Mouse (Mus musculus) frontal cortex, postnatal 36 days (tissue): Measurements from ENCODE around the gene Slx1b.
"Not testable (repeated sequence)": the region's sequence is repeated elsewhere in the genome, so short reads cannot be mapped to it uniquely, and the experiment has no call there.

ENCODE experiments used
- DNase-seq, 2 experiments: peaks; one replicate each; pipeline ENCODE4 v3.0.0; 2022; ENCODE audit warnings: low spot score in 2 of 2

Gene Slx1b

GRCm38 (mm10) chr7:126695631-126696207, at the start of gene Slx1b:
Gene Slx1b (minus strand): TSS chr7:126695784.
- peak; percentile 95 to 97 for DNase-seq

- no peak for DNase-seq
Observed at GRCm38 (mm10) chr7:126741964-126742482, 46.4 kb upstream of the Slx1b start.

GRCm38 (mm10) chr7:126741452-126741851, 45.9 kb upstream of the Slx1b start:
- DNase-seq = no peak

GRCm38 (mm10) chr7:126740977-126741376, 45.4 kb upstream of the Slx1b start:
- DNase-seq = no peak

- no peak for DNase-seq
Observed at GRCm38 (mm10) chr7:126740132-126740735, 44.6 kb upstream of the Slx1b start.

GRCm38 (mm10) chr7:126739551-126739950, 44.0 kb upstream of the Slx1b start:
- peak in 1 of 2 experiments; percentile 83 for DNase-seq

GRCm38 (mm10) chr7:126736122-126736521, 40.5 kb upstream of the Slx1b start:
- DNase-seq = no peak

- not testable (repeated sequence) for DNase-seq
Observed at GRCm38 (mm10) chr7:126730256-126730789, 34.7 kb upstream of the Slx1b start.

- no peak for DNase-seq
Observed at GRCm38 (mm10) chr7:126725667-126726066, 30.1 kb upstream of the Slx1b start.

- no peak for DNase-seq
Observed at GRCm38 (mm10) chr7:126725077-126725476, 29.5 kb upstream of the Slx1b start.

- no peak for DNase-seq
Observed at GRCm38 (mm10) chr7:126721635-126722034, 26.1 kb upstream of the Slx1b start.

GRCm38 (mm10) chr7:126718787-126719337, 23.3 kb upstream of the Slx1b start:
- no peak for DNase-seq

- DNase-seq = no peak
Observed at GRCm38 (mm10) chr7:126717566-126717965, 22.0 kb upstream of the Slx1b start.

- no peak for DNase-seq
Observed at GRCm38 (mm10) chr7:126715679-126716078, 20.1 kb upstream of the Slx1b start.

- no peak for DNase-seq
Observed at GRCm38 (mm10) chr7:126711910-126712309, 16.3 kb upstream of the Slx1b start.

- DNase-seq = no peak
Observed at GRCm38 (mm10) chr7:126710266-126710665, 14.7 kb upstream of the Slx1b start.

GRCm38 (mm10) chr7:126708175-126708952, 12.8 kb upstream of the Slx1b start:
- no peak for DNase-seq

GRCm38 (mm10) chr7:126707442-126708174, 12.0 kb upstream of the Slx1b start, which contains the start of gene Coro1a:
Gene Coro1a (minus strand): TSS chr7:126707787.
- DNase-seq = no peak

GRCm38 (mm10) chr7:126704121-126704980, 8.8 kb upstream of the Slx1b start:
- DNase-seq = peak; percentile 93 to 94

GRCm38 (mm10) chr7:126703757-126704077, 8.1 kb upstream of the Slx1b start:
- no peak for DNase-seq
